Mouse (Mus musculus): Measurements from ENCODE around the gene Mitf. TPM values are rescaled to one million over a fixed set of nuclear protein-coding genes. Genes with fewer than 3 reads are reported as not detected.

Gene Mitf
- polyA plus RNA-seq, 1 experiment from 2014 or later = 3.1 TPM

DNA sequence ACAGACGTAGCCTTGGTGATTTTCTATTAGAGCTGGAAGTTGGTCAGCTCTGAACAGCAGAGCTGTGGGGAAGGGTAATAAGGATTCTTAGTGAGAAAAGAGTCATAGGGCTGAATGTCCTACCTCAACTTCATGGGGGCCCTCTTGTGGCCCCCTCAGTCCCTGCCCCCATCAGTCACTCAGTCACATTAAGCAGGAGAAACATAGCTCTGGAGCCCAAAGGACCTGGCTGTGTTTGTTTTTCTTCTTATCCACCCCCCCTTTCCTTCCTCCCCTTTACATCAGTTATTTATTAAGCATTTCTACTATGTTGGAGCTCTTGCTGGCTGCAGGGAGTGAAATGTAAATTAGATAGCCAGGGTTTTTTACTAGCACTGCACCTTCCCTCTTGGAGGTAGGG lies 10.0 kb downstream of the Mitf start:
- WGBS = 84% methylated on average over 1 of the region's 1 CpGs
- no peak for ATAC-seq (ENCODE audit: low FRiP score)

DNA sequence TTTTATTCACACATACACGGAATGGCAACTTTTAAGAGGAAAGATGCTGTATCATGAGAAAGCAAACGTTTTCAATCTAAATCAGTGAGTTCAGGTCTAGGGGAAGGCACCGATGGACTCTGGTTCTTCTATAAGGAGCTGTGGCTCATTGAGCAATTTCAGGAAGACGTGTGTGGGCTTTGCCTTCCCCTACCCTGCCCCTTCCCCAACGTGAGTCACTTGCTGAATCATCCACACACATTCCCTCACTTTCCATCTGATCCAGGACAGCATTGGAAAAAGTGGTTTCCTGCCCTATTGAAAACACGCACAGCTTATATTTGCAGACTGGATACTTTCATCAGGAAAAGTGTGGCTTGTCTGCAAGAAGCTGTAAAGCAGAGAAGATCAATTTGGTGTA lies 11.3 kb downstream of the Mitf start:
- H3K4me1 ChIP-seq (replicated peaks; ENCODE audit: control insufficient read depth, insufficient read depth, low read length) = no peaks in the 10 kb centered on the region
- no peak for ATAC-seq (ENCODE audit: low FRiP score)
- H3K27ac ChIP-seq = no peak overlapping the region

More for the DNA sequence above, 10.0 kb downstream of the Mitf start:
- Histone ChIP-seq H3K9ac (no peak overlapping the region), H3K27ac (no peak overlapping the region), H3K4me3 (replicated peaks; ENCODE audit: low read length) (no peak overlapping the region), H3K36me3 (replicated peaks; ENCODE audit: control insufficient read depth, insufficient read depth) (no peaks in the 10 kb centered on the region), H3K9me3 (ENCODE audit: control insufficient read depth, low read length) (no peaks in the 10 kb centered on the region), H3K27me3 (ENCODE audit: control insufficient read depth, insufficient read depth, low read length) (no peaks in the 10 kb centered on the region), H3K4me2 (replicated peaks) (no peak overlapping the region), H3K4me1 (replicated peaks; ENCODE audit: control insufficient read depth, insufficient read depth, low read length) (no peaks in the 10 kb centered on the region)
- no peak for DNase-seq (ENCODE audit: low spot score)

DNA sequence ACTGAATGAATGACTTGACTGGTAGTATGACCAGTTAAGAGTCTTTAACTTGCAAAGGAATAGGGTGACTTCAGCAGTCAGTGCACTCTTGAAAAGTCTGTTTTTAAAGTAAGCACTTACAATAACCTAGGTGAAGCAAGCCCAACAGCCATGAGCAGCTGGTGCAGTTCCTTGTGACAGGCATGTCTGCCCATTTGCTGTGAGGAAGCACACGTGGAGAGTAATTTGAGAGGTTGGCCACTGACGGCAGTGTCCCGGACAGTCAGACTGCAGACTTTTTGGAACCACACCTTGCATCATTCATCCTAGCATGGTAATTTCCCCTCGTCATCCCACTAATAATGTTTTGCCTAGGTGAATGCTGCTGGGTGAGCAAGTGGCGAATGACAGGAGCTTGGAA lies 12.1 kb downstream of the Mitf start:
- Histone ChIP-seq H3K4me2 (replicated peaks) (no peak overlapping the region), H3K27ac (no peak overlapping the region), H3K9ac (no peak overlapping the region), H3K36me3 (replicated peaks; ENCODE audit: control insufficient read depth, insufficient read depth) (no peaks in the 10 kb centered on the region), H3K9me3 (ENCODE audit: control insufficient read depth, low read length) (no peaks in the 10 kb centered on the region), H3K27me3 (ENCODE audit: control insufficient read depth, insufficient read depth, low read length) (no peaks in the 10 kb centered on the region), H3K4me1 (replicated peaks; ENCODE audit: control insufficient read depth, insufficient read depth, low read length) (no peaks in the 10 kb centered on the region), H3K4me3 (replicated peaks; ENCODE audit: low read length) (no peak overlapping the region)
- DNase-seq (ENCODE audit: low spot score) (no peak), ATAC-seq (ENCODE audit: low FRiP score) (no peak)
- WGBS = 81% methylated on average over 5 of the region's 5 CpGs

More for the DNA sequence above, 11.3 kb downstream of the Mitf start:
- H3K9me3 ChIP-seq (ENCODE audit: control insufficient read depth, low read length) = no peaks in the 10 kb centered on the region
- H3K4me2 ChIP-seq (replicated peaks) = no peak overlapping the region
- H3K4me3 ChIP-seq (replicated peaks; ENCODE audit: low read length) = no peak overlapping the region
- no peaks in the 10 kb centered on the region for H3K27me3 ChIP-seq (ENCODE audit: control insufficient read depth, insufficient read depth, low read length)
- H3K36me3 ChIP-seq (replicated peaks; ENCODE audit: control insufficient read depth, insufficient read depth) = no peaks in the 10 kb centered on the region
- DNase-seq (ENCODE audit: low spot score) = no peak
- WGBS = 50% methylated on average over 6 of the region's 6 CpGs
- no peak overlapping the region for H3K9ac ChIP-seq

DNA sequence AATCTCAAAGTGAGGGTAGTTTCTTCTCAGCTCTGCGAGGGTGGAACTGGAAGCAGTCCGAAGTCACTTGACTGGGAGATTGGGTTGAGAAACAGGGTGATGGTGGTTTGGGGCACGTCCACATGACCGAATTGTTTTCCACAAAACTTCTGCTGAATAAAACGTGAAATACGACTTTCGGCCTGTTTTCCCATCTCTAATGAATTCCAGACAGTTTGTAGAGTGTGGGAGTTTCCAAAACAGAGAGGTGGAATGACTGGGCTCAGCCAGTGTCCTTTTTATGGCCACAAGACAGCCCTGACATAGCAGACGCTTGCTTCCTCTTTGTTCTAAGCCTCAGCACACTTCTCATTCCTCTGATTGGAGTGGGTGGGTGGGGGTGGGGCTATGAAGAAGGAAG lies 13.7 kb downstream of the Mitf start:
- no peaks in the 10 kb centered on the region for H3K4me1 ChIP-seq (replicated peaks; ENCODE audit: control insufficient read depth, insufficient read depth, low read length)
- H3K4me3 ChIP-seq (replicated peaks; ENCODE audit: low read length) = no peak overlapping the region
- no peak overlapping the region for H3K4me2 ChIP-seq (replicated peaks)
- H3K9ac ChIP-seq = no peak overlapping the region
- no peaks in the 10 kb centered on the region for H3K27me3 ChIP-seq (ENCODE audit: control insufficient read depth, insufficient read depth, low read length)
- ATAC-seq (ENCODE audit: low FRiP score) = no peak
- DNase-seq (ENCODE audit: low spot score) = no peak
- no peaks in the 10 kb centered on the region for H3K36me3 ChIP-seq (replicated peaks; ENCODE audit: control insufficient read depth, insufficient read depth)
- H3K9me3 ChIP-seq (ENCODE audit: control insufficient read depth, low read length) = no peaks in the 10 kb centered on the region
- WGBS = 80% methylated on average over 8 of the region's 8 CpGs
- no peak overlapping the region for H3K27ac ChIP-seq

GRCm38 (mm10) chr6:97821811-97822210 lies 15.0 kb downstream of the Mitf start:
- no peak overlapping the region for H3K9ac ChIP-seq
- H3K27ac ChIP-seq = no peak overlapping the region
- H3K4me2 ChIP-seq (replicated peaks) = no peak overlapping the region
- WGBS = 90% methylated on average over 7 of the region's 7 CpGs
- no peak for ATAC-seq (ENCODE audit: low FRiP score)
- no peaks in the 10 kb centered on the region for H3K27me3 ChIP-seq (ENCODE audit: control insufficient read depth, insufficient read depth, low read length)
- no peaks in the 10 kb centered on the region for H3K9me3 ChIP-seq (ENCODE audit: control insufficient read depth, low read length)
- no peak for DNase-seq (ENCODE audit: low spot score)
- no peaks in the 10 kb centered on the region for H3K4me1 ChIP-seq (replicated peaks; ENCODE audit: control insufficient read depth, insufficient read depth, low read length)
- no peaks in the 10 kb centered on the region for H3K36me3 ChIP-seq (replicated peaks; ENCODE audit: control insufficient read depth, insufficient read depth)
- H3K4me3 ChIP-seq (replicated peaks; ENCODE audit: low read length) = no peak overlapping the region

DNA sequence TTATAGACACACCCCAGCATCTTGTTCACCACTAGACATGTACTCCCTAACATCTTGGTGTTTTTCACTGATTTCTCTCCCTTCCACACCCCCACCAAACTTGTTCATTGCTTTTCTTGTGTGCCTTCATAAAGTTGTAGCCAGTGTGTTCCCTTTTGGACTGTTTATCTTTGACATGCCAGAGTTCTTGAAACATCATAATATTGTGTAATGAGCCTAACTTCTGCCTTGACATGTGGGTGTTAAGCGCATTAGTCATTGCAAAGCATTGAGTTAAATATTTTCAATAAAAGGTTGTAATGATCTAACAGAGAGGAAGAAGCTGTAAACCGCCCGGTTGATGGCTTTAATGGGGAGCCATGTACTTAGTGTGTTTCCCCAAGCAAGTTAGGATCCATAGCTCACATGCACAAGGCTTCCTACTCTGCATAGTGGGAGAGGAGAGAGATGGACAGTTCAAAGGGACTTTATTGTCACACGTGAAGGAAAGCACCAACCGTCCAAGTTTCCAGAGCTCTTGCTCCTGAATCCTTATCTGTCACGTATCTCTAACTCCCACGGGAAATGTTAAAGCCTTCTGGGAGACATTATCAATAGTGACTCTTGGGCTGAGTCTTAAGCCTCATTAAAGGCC lies 19.9 kb downstream of the Mitf start:
- Histone ChIP-seq H3K4me3 (replicated peaks; ENCODE audit: low read length) (no peak overlapping the region), H3K36me3 (replicated peaks; ENCODE audit: control insufficient read depth, insufficient read depth) (no peaks in the 10 kb centered on the region), H3K27ac (no peak overlapping the region), H3K9ac (no peak overlapping the region), H3K27me3 (ENCODE audit: control insufficient read depth, insufficient read depth, low read length) (no peaks in the 10 kb centered on the region), H3K9me3 (ENCODE audit: control insufficient read depth, low read length) (no peaks in the 10 kb centered on the region), H3K4me2 (replicated peaks) (no peak overlapping the region), H3K4me1 (replicated peaks; ENCODE audit: control insufficient read depth, insufficient read depth, low read length) (no peaks in the 10 kb centered on the region)
- WGBS = 92% methylated on average over 7 of the region's 7 CpGs
- DNase-seq (ENCODE audit: low spot score) (no peak), ATAC-seq (ENCODE audit: low FRiP score) (no peak)

GRCm38 (mm10) chr6:97828021-97828420 lies 21.2 kb downstream of the Mitf start:
- ATAC-seq (ENCODE audit: low FRiP score) (no peak), DNase-seq (ENCODE audit: low spot score) (no peak)
- no peak overlapping the region for H3K27ac ChIP-seq
- H3K4me3 ChIP-seq (replicated peaks; ENCODE audit: low read length) = no peak overlapping the region
- H3K4me2 ChIP-seq (replicated peaks) = no peak overlapping the region
- no peaks in the 10 kb centered on the region for H3K27me3 ChIP-seq (ENCODE audit: control insufficient read depth, insufficient read depth, low read length)
- no peaks in the 10 kb centered on the region for H3K36me3 ChIP-seq (replicated peaks; ENCODE audit: control insufficient read depth, insufficient read depth)
- H3K4me1 ChIP-seq (replicated peaks; ENCODE audit: control insufficient read depth, insufficient read depth, low read length) = no peaks in the 10 kb centered on the region
- H3K9ac ChIP-seq = no peak overlapping the region
- 94% methylated on average over 3 of the region's 3 CpGs for WGBS
- no peaks in the 10 kb centered on the region for H3K9me3 ChIP-seq (ENCODE audit: control insufficient read depth, low read length)

DNA sequence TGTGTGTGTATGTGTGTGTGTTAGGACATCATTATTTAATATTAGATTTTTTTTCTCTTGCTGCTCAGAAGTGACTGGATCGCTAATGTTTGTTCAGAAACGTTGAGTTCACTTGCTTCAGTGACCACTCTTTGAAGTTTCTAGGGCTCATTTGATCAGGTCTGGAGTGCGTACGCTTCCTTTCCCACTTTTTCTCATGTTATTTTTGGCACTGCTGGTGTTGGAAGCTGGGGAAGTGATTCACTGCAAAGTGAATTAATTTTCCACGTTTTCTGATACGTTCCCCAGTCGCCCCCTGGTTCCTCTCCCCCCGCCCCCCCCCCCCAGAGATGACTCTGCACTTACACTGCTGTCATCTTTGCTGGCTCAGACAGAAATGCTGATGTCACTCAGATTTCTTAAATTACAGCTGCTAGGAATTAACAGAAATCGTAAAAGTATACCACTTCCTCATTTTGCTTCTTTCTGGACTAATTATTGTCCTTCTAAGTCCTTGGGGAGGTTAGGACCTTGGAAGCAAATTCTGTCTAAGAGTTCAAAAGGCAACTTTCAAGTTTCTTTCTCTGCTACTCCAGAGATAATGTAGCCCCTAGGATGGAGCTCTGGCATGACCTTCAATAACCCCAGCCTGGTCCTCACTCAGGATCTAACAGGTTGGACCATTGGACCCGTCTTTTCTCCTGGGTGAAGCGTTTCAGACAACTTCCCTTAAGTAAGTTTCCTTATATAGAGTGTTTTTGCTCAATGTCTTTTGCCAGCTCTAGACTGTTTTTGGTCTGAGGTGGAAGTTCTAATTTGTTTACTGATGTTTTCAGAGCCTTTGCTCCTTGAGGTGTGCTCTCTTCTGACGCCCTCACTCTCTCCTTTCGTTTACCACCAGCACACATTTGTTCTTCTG lies 22.2 kb downstream of the Mitf start:
- Histone ChIP-seq H3K36me3 (replicated peaks; ENCODE audit: control insufficient read depth, insufficient read depth) (no peaks in the 10 kb centered on the region), H3K9me3 (ENCODE audit: control insufficient read depth, low read length) (no peaks in the 10 kb centered on the region), H3K27me3 (ENCODE audit: control insufficient read depth, insufficient read depth, low read length) (no peaks in the 10 kb centered on the region), H3K4me1 (replicated peaks; ENCODE audit: control insufficient read depth, insufficient read depth, low read length) (no peaks in the 10 kb centered on the region), H3K4me3 (replicated peaks; ENCODE audit: low read length) (no peak overlapping the region), H3K4me2 (replicated peaks) (no peak overlapping the region), H3K9ac (no peak overlapping the region), H3K27ac (no peak overlapping the region)
- DNase-seq (ENCODE audit: low spot score) (no peak), ATAC-seq (ENCODE audit: low FRiP score) (no peak)
- WGBS = 78% methylated on average over 12 of the region's 13 CpGs

GRCm38 (mm10) chr6:97832501-97832900 lies 25.6 kb downstream of the Mitf start:
- H3K4me2 ChIP-seq (replicated peaks) = no peak overlapping the region
- H3K9ac ChIP-seq = no peak overlapping the region
- no peak overlapping the region for H3K4me3 ChIP-seq (replicated peaks; ENCODE audit: low read length)
- DNase-seq (ENCODE audit: low spot score) = no peak
- no peaks in the 10 kb centered on the region for H3K36me3 ChIP-seq (replicated peaks; ENCODE audit: control insufficient read depth, insufficient read depth)
- no peak for ATAC-seq (ENCODE audit: low FRiP score)
- no peak overlapping the region for H3K27ac ChIP-seq
- no peaks in the 10 kb centered on the region for H3K9me3 ChIP-seq (ENCODE audit: control insufficient read depth, low read length)
- WGBS = 96% methylated on average over 4 of the region's 4 CpGs
- no peaks in the 10 kb centered on the region for H3K27me3 ChIP-seq (ENCODE audit: control insufficient read depth, insufficient read depth, low read length)
- no peaks in the 10 kb centered on the region for H3K4me1 ChIP-seq (replicated peaks; ENCODE audit: control insufficient read depth, insufficient read depth, low read length)
